Mouse (Mus musculus): ENCODE results near the gene Tmed9.

GRCm38 (mm10) chr13:55575932-55576331 is 2.4 kb downstream of the Tmed9 start:
- TF ChIP-seq POLR2A (IDR thresholded peaks at IDR 0.05; ENCODE audit: insufficient read depth, low read depth, low read length): no peak
- TF ChIP-seq CTCF (IDR thresholded peaks at IDR 0.05): no peak
- no peak for TF ChIP-seq EP300 (IDR thresholded peaks at IDR 0.05; ENCODE audit: insufficient read depth, low read depth, low read length)
